Mouse (Mus musculus): ENCODE measurements around the gene Zdhhc6.
A peak's percentile ranks its signal among the peaks of the same experiment; 100 is the strongest.

Zdhhc6 gene

GRCm38 (mm10) chr19:55315452-55316108 lies at the start of gene Zdhhc6:
Zdhhc6 (minus strand) TSS chr19:55316032.
- DNase-seq (ENCODE audit: low spot score) = peak; percentile 22

GRCm38 (mm10) chr19:55362606-55363005 lies 46.8 kb upstream of the Zdhhc6 start:
- DNase-seq (ENCODE audit: low spot score) = no peak

GRCm38 (mm10) chr19:55350673-55351378 lies 35.0 kb upstream of the Zdhhc6 start:
- no peak for DNase-seq (ENCODE audit: low spot score)

- no peak for DNase-seq (ENCODE audit: low spot score)
These were observed 32.4 kb upstream of the Zdhhc6 start for GRCm38 (mm10) chr19:55348187-55348586.

- DNase-seq (ENCODE audit: low spot score) = no peak
These were observed 27.4 kb upstream of the Zdhhc6 start for GRCm38 (mm10) chr19:55343274-55343673.

GRCm38 (mm10) chr19:55342423-55342822 lies 26.6 kb upstream of the Zdhhc6 start:
- no peak for DNase-seq (ENCODE audit: low spot score)

- DNase-seq (ENCODE audit: low spot score) = peak; percentile 35
These were observed 25.5 kb upstream of the Zdhhc6 start for GRCm38 (mm10) chr19:55341377-55341776.

GRCm38 (mm10) chr19:55340521-55340920 lies 24.7 kb upstream of the Zdhhc6 start:
- no peak for DNase-seq (ENCODE audit: low spot score)

GRCm38 (mm10) chr19:55337664-55338063 lies 21.8 kb upstream of the Zdhhc6 start:
- no peak for DNase-seq (ENCODE audit: low spot score)

GRCm38 (mm10) chr19:55337066-55337465 lies 21.2 kb upstream of the Zdhhc6 start:
- DNase-seq (ENCODE audit: low spot score) = no peak

- DNase-seq (ENCODE audit: low spot score) = no peak
These were observed 20.6 kb upstream of the Zdhhc6 start for GRCm38 (mm10) chr19:55336441-55336840.

GRCm38 (mm10) chr19:55335881-55336280 lies 20.0 kb upstream of the Zdhhc6 start:
- DNase-seq (ENCODE audit: low spot score) = peak; percentile 77

GRCm38 (mm10) chr19:55332641-55333268 lies 16.9 kb upstream of the Zdhhc6 start:
- peak; percentile 90 for DNase-seq (ENCODE audit: low spot score)

- no peak for DNase-seq (ENCODE audit: low spot score)
These were observed 15.9 kb upstream of the Zdhhc6 start for GRCm38 (mm10) chr19:55331776-55332175.

- DNase-seq (ENCODE audit: low spot score) = no peak
These were observed 11.7 kb upstream of the Zdhhc6 start for GRCm38 (mm10) chr19:55327510-55327909.

- DNase-seq (ENCODE audit: low spot score) = no peak
These were observed 6.8 kb upstream of the Zdhhc6 start for GRCm38 (mm10) chr19:55322604-55323003.

GRCm38 (mm10) chr19:55319521-55319920 lies 3.7 kb upstream of the Zdhhc6 start:
- no peak for DNase-seq (ENCODE audit: low spot score)

- DNase-seq (ENCODE audit: low spot score) = no peak
These were observed 3.2 kb upstream of the Zdhhc6 start for GRCm38 (mm10) chr19:55319036-55319435.

- DNase-seq (ENCODE audit: low spot score) = no peak
These were observed 1.1 kb upstream of the Zdhhc6 start for GRCm38 (mm10) chr19:55316901-55317300.

- DNase-seq (ENCODE audit: low spot score) = peak; percentile 94
These were observed 380 bp upstream of the Zdhhc6 start, which contains the start of gene Vti1a for GRCm38 (mm10) chr19:55316109-55316714. Vti1a (plus strand) TSS chr19:55316295.

GRCm38 (mm10) chr19:55313649-55314048 lies 2.2 kb downstream of the Zdhhc6 start:
- DNase-seq (ENCODE audit: low spot score) = no peak

- DNase-seq (ENCODE audit: low spot score) = no peak
These were observed 4.0 kb downstream of the Zdhhc6 start for GRCm38 (mm10) chr19:55311874-55312273.

GRCm38 (mm10) chr19:55305024-55305423 lies 10.8 kb downstream of the Zdhhc6 start:
- DNase-seq (ENCODE audit: low spot score) = peak; percentile 34
